Mouse (Mus musculus): ENCODE results near the gene 4933411K16Rik. TPM values are rescaled to one million over a fixed set of nuclear protein-coding genes. Genes with fewer than 3 reads are reported as not detected.
A peak's percentile ranks its signal among the peaks of the same experiment; 100 is the strongest.

Gene 4933411K16Rik
- polyA plus RNA-seq, 1 experiment: 0.51 TPM

DNA sequence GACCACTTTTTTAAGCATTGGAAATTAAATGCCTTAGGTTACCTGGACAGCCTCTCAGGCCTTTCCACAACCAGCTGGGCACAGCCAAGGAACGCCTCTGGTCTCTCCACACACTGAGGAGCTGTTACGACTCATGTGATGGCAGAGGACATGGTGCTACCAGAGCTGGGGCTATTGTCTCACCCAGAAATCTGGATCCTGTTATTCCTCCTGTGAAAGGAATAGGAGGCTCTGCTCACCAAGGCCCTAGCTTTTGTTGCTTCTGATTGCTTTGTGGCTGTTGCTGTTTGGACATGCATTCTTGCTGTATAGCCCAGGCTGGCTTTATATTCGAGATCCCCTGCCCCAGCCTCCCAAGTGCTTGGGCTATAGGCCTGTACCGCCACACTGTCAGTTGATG lies 35.8 kb upstream of the 4933411K16Rik start:
- TF ChIP-seq POLR2A (IDR thresholded peaks at IDR 0.05; ENCODE audit: low read depth, low read length) (no peak), CTCF (IDR thresholded peaks at IDR 0.05; ENCODE audit: borderline replicate concordance, insufficient read depth, low read length) (no peak)
- peak overlapping the region; percentile 98 for H3K27ac ChIP-seq (ENCODE audit: insufficient read depth, low read length)
- H3K4me3 ChIP-seq (ENCODE audit: insufficient read depth, low read length): no peak overlapping the region
- peaks cover 30% of the 10 kb centered on the region for H3K4me1 ChIP-seq (ENCODE audit: control insufficient read depth, insufficient read depth, low read length)

DNA sequence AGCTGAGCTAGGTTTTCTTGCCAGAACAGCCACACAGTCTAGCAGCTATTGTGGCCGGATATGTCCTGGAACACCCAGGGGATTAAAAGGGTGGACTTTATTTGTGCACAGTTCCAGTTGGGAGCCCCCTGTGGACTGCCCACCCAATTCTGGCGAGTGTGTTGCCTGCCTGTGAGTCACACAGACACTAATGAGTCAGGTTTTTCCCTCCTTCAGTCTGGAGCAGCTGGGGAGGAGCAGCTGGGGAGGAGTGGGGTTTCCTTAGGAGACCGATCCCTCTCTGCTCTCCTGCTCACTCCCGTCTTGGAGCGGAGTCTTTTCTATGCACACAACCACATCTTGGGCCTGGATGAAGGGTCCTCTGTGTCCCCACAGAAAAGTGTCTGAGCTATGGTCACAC lies 35.2 kb upstream of the 4933411K16Rik start:
- TF ChIP-seq CTCF (IDR thresholded peaks at IDR 0.05; ENCODE audit: borderline replicate concordance, insufficient read depth, low read length) (no peak), POLR2A (IDR thresholded peaks at IDR 0.05; ENCODE audit: low read depth, low read length) (no peak)
- no peak overlapping the region for H3K4me3 ChIP-seq (ENCODE audit: insufficient read depth, low read length)
- peak overlapping the region; percentile 98 for H3K27ac ChIP-seq (ENCODE audit: insufficient read depth, low read length)
- peaks cover 32% of the 10 kb centered on the region for H3K4me1 ChIP-seq (ENCODE audit: control insufficient read depth, insufficient read depth, low read length)

DNA sequence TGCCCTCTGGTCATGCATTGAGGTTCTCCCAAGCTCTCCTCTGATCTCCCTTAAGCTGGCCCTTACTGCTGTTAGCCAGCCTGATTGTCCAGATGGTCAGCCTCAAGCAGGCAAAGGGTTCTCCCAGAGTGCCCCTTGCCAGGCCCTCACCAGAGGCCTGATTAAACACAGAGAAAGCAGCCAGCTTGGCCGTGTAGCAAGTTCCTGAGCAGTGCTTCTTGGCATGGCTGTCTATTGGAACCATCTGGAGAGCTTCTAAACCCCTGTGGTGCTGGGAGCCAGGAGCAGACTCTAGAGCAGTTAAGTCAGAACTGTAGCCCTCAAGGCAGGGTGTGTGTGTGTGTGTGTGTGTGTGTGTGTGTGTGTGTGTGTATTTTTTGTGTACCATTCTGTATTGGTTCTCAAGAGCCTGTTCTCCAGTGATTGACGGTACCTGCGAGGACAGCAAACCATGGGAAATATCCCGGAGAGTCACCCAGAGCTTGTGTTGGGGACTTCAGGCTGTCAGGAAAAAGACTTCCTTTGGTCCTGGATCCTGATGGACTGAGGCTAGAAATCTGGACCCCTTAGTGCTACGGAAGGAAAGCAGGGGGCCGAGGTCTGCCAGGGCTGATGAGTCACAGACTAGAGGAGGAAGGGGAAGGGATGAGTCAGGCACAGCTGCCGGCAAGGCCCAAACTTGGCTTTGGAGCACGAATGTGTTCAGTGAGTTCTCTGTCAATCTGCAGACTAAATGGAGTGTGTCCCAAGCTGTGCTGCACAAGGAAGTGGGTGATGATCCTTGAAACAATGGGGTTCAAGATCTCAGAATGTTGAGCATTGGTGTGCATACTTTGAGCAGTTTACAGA lies 34.4 kb upstream of the 4933411K16Rik start:
- H3K4me3 ChIP-seq (ENCODE audit: insufficient read depth, low read length): no peak overlapping the region
- peaks cover 40% of the 10 kb centered on the region for H3K4me1 ChIP-seq (ENCODE audit: control insufficient read depth, insufficient read depth, low read length)
- peak overlapping the region; percentile 98 for H3K27ac ChIP-seq (ENCODE audit: insufficient read depth, low read length)
- no peak for TF ChIP-seq CTCF (IDR thresholded peaks at IDR 0.05; ENCODE audit: borderline replicate concordance, insufficient read depth, low read length)
- peak; percentile 54; the same call in 1 of the 2 replicates for TF ChIP-seq POLR2A (IDR thresholded peaks at IDR 0.05; ENCODE audit: low read depth, low read length)

DNA sequence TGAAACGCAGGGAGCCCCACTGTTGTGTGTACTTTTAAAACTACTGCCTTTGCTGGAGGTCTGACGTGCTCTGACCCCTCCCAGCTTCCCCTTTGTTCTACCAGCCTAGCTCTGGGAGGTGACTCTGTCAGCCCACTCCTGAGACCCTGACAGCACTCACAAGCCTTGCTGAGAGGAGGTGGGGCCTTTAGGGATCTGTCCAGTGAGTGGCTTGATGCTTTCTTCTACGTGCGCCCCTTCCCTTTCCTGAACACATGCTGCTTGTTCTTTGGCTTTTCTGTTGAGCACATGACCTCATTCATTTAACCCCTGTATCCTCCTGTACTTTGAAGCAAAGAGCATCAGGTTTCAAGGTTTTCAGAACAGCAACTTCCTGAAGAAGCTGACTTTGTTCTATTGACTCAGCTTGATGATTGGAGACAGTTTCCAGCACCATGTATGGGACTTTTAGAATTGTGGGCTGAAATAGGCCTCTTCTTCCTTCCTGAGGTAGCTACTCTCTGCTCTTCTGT lies 33.0 kb upstream of the 4933411K16Rik start:
- Histone ChIP-seq H3K27ac (ENCODE audit: insufficient read depth, low read length) (peak overlapping the region; percentile 98), H3K4me1 (ENCODE audit: control insufficient read depth, insufficient read depth, low read length) (peaks cover 47% of the 10 kb centered on the region), H3K4me3 (ENCODE audit: insufficient read depth, low read length) (no peak overlapping the region)
- TF ChIP-seq CTCF (IDR thresholded peaks at IDR 0.05; ENCODE audit: borderline replicate concordance, insufficient read depth, low read length) (no peak), POLR2A (IDR thresholded peaks at IDR 0.05; ENCODE audit: low read depth, low read length) (0 out of 2 replicates have a peak, but pooled peaks have one; percentile 18)

DNA sequence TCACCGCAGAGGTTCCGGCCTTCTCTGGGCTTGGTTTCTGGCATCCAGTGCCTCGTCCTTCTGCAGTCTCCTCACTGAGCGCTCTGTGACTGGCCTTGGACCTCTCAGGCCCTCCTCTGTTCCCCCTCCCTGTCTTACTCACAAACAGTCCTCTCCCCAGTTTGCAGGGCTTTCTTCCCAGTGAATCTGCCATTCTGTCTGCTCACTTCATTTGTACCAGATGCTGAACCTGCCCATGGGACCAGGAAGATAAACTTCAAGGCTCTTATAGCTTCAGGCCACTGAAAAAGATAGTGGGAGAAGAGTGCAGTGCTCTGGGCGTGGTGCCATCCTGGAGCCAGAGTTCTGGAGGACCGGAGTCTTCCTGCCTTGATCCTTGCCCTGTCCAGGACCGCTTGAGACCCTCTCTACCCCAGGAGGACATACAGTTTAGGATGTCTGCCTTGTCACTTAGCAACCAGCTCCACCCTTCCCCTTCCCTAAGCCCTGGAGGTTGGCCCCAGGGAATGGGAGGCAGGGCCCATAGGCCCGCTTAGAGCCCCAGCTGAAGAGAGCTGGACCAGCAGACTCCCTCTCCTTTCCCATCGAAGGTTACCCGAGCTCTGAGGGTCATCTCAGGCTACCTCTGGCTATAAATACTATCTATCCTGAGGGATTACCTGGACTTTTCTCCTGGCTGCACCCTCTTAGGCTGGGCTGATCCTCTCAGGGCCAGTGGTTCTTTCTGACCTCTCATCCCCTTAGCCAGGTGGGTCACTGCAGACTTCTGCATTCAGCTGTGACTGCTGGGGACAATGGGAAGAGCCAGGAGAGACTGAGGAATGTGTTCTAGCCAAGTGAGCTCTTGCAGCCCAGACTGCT lies 30.1 kb upstream of the 4933411K16Rik start:
- no peak overlapping the region for H3K4me3 ChIP-seq (ENCODE audit: insufficient read depth, low read length)
- H3K4me1 ChIP-seq (ENCODE audit: control insufficient read depth, insufficient read depth, low read length): peaks cover 31% of the 10 kb centered on the region
- H3K27ac ChIP-seq (ENCODE audit: insufficient read depth, low read length): peak overlapping the region; percentile 96
- TF ChIP-seq CTCF (IDR thresholded peaks at IDR 0.05; ENCODE audit: borderline replicate concordance, insufficient read depth, low read length): no peak
- 0 out of 2 replicates have a peak, but pooled peaks have one; percentile 29 for TF ChIP-seq POLR2A (IDR thresholded peaks at IDR 0.05; ENCODE audit: low read depth, low read length)

DNA sequence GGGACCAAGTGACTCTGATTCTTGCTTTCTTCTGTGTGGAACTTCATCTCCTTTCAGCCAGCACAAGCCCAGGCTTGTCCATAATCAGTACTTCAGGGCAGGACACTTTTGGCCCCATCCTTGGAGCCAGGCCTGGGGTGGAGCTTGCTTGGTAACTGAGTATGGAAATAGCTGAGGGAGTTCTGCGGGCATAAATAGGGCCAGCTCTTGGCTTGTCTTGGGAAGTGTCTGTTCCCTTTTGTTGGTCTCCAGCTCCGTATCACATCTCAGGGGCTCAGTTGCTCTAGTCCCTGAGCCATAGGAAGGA lies 29.6 kb upstream of the 4933411K16Rik start:
- TF ChIP-seq CTCF (IDR thresholded peaks at IDR 0.05; ENCODE audit: borderline replicate concordance, insufficient read depth, low read length) (no peak), POLR2A (IDR thresholded peaks at IDR 0.05; ENCODE audit: low read depth, low read length) (peak; percentile 27; the same call in 1 of the 2 replicates)
- H3K4me3 ChIP-seq (ENCODE audit: insufficient read depth, low read length): no peak overlapping the region
- H3K4me1 ChIP-seq (ENCODE audit: control insufficient read depth, insufficient read depth, low read length): peaks cover 29% of the 10 kb centered on the region
- peak overlapping the region; percentile 96 for H3K27ac ChIP-seq (ENCODE audit: insufficient read depth, low read length)

DNA sequence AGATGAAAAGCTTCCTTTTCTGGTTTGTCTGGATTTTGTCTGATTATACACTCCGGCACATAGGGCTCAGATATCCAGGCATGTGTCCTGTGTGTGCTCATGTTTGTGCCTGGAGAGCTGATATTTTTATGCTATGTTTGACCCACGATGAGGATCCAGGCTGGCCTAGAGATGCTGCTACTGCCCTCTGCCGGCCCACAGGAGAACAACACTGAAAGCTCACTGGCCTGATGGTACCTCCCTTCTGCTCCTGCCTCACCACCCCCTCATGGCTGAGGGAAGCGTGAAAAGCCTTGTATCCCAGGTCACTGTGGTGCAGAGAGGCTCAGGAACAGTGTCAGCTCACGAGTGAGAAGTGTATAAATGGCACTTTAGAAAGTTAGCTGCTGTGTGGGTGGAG lies 25.9 kb upstream of the 4933411K16Rik start:
- TF ChIP-seq CTCF (IDR thresholded peaks at IDR 0.05; ENCODE audit: borderline replicate concordance, insufficient read depth, low read length) (peak; percentile 97), POLR2A (IDR thresholded peaks at IDR 0.05; ENCODE audit: low read depth, low read length) (no peak)

DNA sequence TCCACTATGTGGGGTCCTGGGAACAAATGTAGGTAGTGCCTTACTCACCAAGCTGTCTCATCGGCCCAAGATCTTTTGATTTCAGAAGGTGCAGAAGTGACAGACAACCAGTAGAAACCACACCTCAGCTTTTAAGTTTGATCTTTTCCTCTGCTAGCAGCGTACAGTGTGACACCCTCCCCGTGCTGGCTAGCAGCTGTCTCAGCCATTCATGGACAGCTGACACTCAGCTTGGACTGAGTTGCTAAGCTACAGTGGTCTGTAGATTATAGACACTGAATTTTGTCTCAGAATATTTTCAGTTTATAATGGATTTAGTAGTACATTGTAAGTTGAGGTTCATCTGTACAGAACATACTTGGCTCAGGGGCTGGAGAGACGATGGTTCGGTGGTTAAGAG lies 20.9 kb upstream of the 4933411K16Rik start:
- Histone ChIP-seq H3K4me1 (ENCODE audit: control insufficient read depth, insufficient read depth, low read length) (peaks cover 7% of the 10 kb centered on the region), H3K4me3 (ENCODE audit: insufficient read depth, low read length) (no peak overlapping the region), H3K27ac (ENCODE audit: insufficient read depth, low read length) (no peak overlapping the region)
- TF ChIP-seq POLR2A (IDR thresholded peaks at IDR 0.05; ENCODE audit: low read depth, low read length): no peak
- TF ChIP-seq CTCF (IDR thresholded peaks at IDR 0.05; ENCODE audit: borderline replicate concordance, insufficient read depth, low read length): no peak

More for the DNA sequence above, 25.9 kb upstream of the 4933411K16Rik start:
- Histone ChIP-seq H3K4me3 (ENCODE audit: insufficient read depth, low read length) (no peak overlapping the region), H3K27ac (ENCODE audit: insufficient read depth, low read length) (no peak overlapping the region), H3K4me1 (ENCODE audit: control insufficient read depth, insufficient read depth, low read length) (peaks cover 24% of the 10 kb centered on the region)

DNA sequence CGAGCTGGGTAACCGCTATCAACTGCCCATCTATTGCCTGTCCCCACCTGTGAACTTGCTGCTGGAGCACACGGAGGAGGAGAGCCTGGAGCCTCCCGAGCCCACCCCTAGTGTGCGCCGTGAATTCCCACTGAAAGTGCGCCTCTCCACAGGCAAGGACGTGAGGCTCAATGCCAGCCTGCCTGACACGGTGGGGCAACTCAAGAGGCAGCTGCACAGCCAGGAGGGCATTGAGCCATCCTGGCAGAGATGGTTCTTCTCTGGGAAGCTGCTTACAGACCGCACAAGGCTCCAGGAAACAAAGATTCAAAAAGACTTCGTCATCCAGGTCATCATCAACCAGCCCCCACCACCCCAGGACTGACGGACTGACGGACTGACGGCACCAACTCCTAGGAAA lies 18.4 kb upstream of the 4933411K16Rik start:
- H3K4me1 ChIP-seq (ENCODE audit: control insufficient read depth, insufficient read depth, low read length): peaks cover 7% of the 10 kb centered on the region
- no peak overlapping the region for H3K4me3 ChIP-seq (ENCODE audit: insufficient read depth, low read length)
- H3K27ac ChIP-seq (ENCODE audit: insufficient read depth, low read length): no peak overlapping the region
- TF ChIP-seq POLR2A (IDR thresholded peaks at IDR 0.05; ENCODE audit: low read depth, low read length): no peak
- TF ChIP-seq CTCF (IDR thresholded peaks at IDR 0.05; ENCODE audit: borderline replicate concordance, insufficient read depth, low read length): no peak

Data from embryonic fibroblast, embryonic 13.5 days (primary cell).